Mouse (Mus musculus) left cerebral cortex, adult 9 months (tissue): ENCODE data around the gene Fgf13.
A peak's percentile ranks its signal among the peaks of the same experiment; 100 is the strongest.

Experiments used
- DNase-seq, 2 experiments: peaks; one replicate each; pipeline ENCODE4 v3.0.0; 2022; ENCODE audit warnings: low spot score in 2 of 2

Fgf13 gene

GRCm38 (mm10) chrX:59567695-59568431 is at the start of gene Fgf13:
Gene Fgf13 (minus strand): TSS chrX:59568071.
- peak in 1 of 2 experiments; percentile 5 for DNase-seq

GRCm38 (mm10) chrX:59606535-59606934 is 38.7 kb upstream of the Fgf13 start:
- DNase-seq: peak in 1 of 2 experiments; percentile 1

GRCm38 (mm10) chrX:59589050-59589449 is 21.2 kb upstream of the Fgf13 start:
- no peak for DNase-seq

- no peak for DNase-seq
These were observed 17.8 kb upstream of the Fgf13 start for GRCm38 (mm10) chrX:59585508-59586186.

GRCm38 (mm10) chrX:59584034-59584433 is 16.2 kb upstream of the Fgf13 start:
- no peak for DNase-seq

- peak in 1 of 2 experiments; percentile 25 for DNase-seq
These were observed 811 bp downstream of the Fgf13 start for GRCm38 (mm10) chrX:59566826-59567694.

- peak in 1 of 2 experiments; percentile 5 for DNase-seq
These were observed 1.7 kb downstream of the Fgf13 start for GRCm38 (mm10) chrX:59566017-59566679.

- no peak for DNase-seq
These were observed 19.9 kb downstream of the Fgf13 start for GRCm38 (mm10) chrX:59547931-59548330.

GRCm38 (mm10) chrX:59508273-59508672 is 59.6 kb downstream of the Fgf13 start:
- no peak for DNase-seq

GRCm38 (mm10) chrX:59493388-59493787 is 74.5 kb downstream of the Fgf13 start:
- DNase-seq: no peak

GRCm38 (mm10) chrX:59485426-59485825 is 82.4 kb downstream of the Fgf13 start:
- DNase-seq: no peak

- no peak for DNase-seq
These were observed 165.1 kb downstream of the Fgf13 start for GRCm38 (mm10) chrX:59402596-59403285.

GRCm38 (mm10) chrX:59290916-59291411 is 276.9 kb downstream of the Fgf13 start:
- DNase-seq: peak in 1 of 2 experiments; percentile 4

- DNase-seq: no peak
These were observed 316.3 kb downstream of the Fgf13 start for GRCm38 (mm10) chrX:59251576-59251975.

GRCm38 (mm10) chrX:59243752-59244151 is 324.1 kb downstream of the Fgf13 start:
- DNase-seq: peak in 1 of 2 experiments; percentile 4

- no peak for DNase-seq
These were observed 324.7 kb downstream of the Fgf13 start for GRCm38 (mm10) chrX:59243176-59243575.

- DNase-seq: no peak
These were observed 326.5 kb downstream of the Fgf13 start for GRCm38 (mm10) chrX:59241460-59241747.

GRCm38 (mm10) chrX:59240683-59241459 is 327.0 kb downstream of the Fgf13 start:
- DNase-seq: no peak

GRCm38 (mm10) chrX:59220675-59221074 is 347.2 kb downstream of the Fgf13 start:
- DNase-seq: no peak

- no peak for DNase-seq
These were observed 366.7 kb downstream of the Fgf13 start for GRCm38 (mm10) chrX:59201146-59201545.
